Mouse (Mus musculus): ENCODE measurements around the gene Maff. TPM values are rescaled to one million over a fixed set of nuclear protein-coding genes. Genes with fewer than 3 reads are reported as not detected.

The Maff gene
- polyA plus RNA-seq, 1 experiment, result 0.71 TPM

GRCm38 (mm10) chr15:79368861-79369440 lies 22.5 kb downstream of the Maff start:
- no peak overlapping the region for H3K4me3 ChIP-seq (ENCODE audit: insufficient read depth, low read length)
- TF ChIP-seq POLR2A (IDR thresholded peaks at IDR 0.05; ENCODE audit: extremely low read depth, insufficient read depth, low read length), result no peak
- TF ChIP-seq CTCF (IDR thresholded peaks at IDR 0.05; ENCODE audit: extremely low read depth, insufficient read depth, low read length), result no peak
- peak overlapping the region; percentile 91 for H3K27ac ChIP-seq (ENCODE audit: insufficient read depth, low read length)
- no peaks in the 10 kb centered on the region for H3K4me1 ChIP-seq (ENCODE audit: control insufficient read depth, insufficient read depth, low read length)

- TF ChIP-seq POLR2A (IDR thresholded peaks at IDR 0.05; ENCODE audit: extremely low read depth, insufficient read depth, low read length), result no peak
- TF ChIP-seq CTCF (IDR thresholded peaks at IDR 0.05; ENCODE audit: extremely low read depth, insufficient read depth, low read length), result no peak
- peak overlapping the region; percentile 91; the same call in 1 of the 2 replicates for H3K27ac ChIP-seq (ENCODE audit: insufficient read depth, low read length)
- no peak overlapping the region for H3K4me3 ChIP-seq (ENCODE audit: insufficient read depth, low read length)
- no peaks in the 10 kb centered on the region for H3K4me1 ChIP-seq (ENCODE audit: control insufficient read depth, insufficient read depth, low read length)
Measured at GRCm38 (mm10) chr15:79369452-79370280, 23.2 kb downstream of the Maff start.

DNA sequence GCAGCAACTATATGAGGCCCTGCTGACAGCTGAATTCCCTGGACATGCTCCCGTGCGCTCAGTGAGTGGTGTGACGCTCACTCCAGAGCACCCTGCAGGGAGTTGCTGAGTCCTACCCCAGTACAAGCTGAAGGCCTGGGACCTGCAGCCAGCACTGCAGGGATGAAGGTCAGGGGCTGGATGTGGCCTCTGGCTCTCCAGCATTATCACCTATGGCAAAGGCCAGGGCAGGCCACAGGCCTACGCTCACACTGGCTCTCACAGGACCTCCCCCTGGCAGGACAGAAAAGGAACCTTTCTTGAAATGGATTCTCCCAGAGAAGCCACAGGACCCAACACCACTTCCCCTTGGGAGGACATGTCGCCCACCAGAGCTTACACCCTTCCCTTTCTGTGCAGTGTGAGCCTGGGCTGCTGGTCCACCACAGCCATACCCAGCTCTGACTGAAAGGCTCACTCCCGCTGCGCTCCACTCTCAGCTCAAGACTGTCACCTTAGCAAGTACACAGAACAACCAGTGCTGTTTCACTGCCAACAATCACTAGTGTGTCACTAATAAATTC lies 23.9 kb downstream of the Maff start:
- H3K27ac ChIP-seq (ENCODE audit: insufficient read depth, low read length), result no peak overlapping the region
- no peaks in the 10 kb centered on the region for H3K4me1 ChIP-seq (ENCODE audit: control insufficient read depth, insufficient read depth, low read length)
- TF ChIP-seq POLR2A (IDR thresholded peaks at IDR 0.05; ENCODE audit: extremely low read depth, insufficient read depth, low read length), result no peak
- TF ChIP-seq CTCF (IDR thresholded peaks at IDR 0.05; ENCODE audit: extremely low read depth, insufficient read depth, low read length), result no peak
- no peak overlapping the region for H3K4me3 ChIP-seq (ENCODE audit: insufficient read depth, low read length)

- Histone ChIP-seq H3K27ac (ENCODE audit: insufficient read depth, low read length) (no peak overlapping the region), H3K4me1 (ENCODE audit: control insufficient read depth, insufficient read depth, low read length) (no peaks in the 10 kb centered on the region), H3K4me3 (ENCODE audit: insufficient read depth, low read length) (no peak overlapping the region)
- TF ChIP-seq CTCF (IDR thresholded peaks at IDR 0.05; ENCODE audit: extremely low read depth, insufficient read depth, low read length), result no peak
- no peak for TF ChIP-seq POLR2A (IDR thresholded peaks at IDR 0.05; ENCODE audit: extremely low read depth, insufficient read depth, low read length)
Measured at GRCm38 (mm10) chr15:79374760-79375159, 28.3 kb downstream of the Maff start.

DNA sequence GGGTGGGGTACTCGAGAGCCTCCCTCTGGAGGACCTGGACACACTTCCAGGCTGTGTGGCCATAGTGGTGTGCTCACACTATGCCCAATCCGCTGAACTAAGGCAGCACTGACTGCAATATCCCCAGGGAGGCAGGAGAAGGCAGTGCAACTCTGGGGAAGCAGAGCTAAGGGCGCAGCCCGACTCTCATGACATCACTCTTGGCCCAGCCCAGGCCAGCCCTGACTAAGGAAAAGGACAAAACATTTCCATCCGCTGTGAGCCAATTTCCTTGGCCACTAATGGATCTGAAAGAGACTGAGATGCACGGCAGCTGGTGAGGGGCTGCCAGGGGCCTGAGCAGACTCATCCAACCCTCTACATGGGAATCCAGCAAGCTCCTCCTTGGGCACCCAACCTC lies 31.3 kb downstream of the Maff start:
- peaks cover 12% of the 10 kb centered on the region for H3K4me1 ChIP-seq (ENCODE audit: control insufficient read depth, insufficient read depth, low read length)
- 0 out of 2 replicates have a peak overlapping the region, but pooled peaks have one; percentile 4 for H3K27ac ChIP-seq (ENCODE audit: insufficient read depth, low read length)
- no peak for TF ChIP-seq POLR2A (IDR thresholded peaks at IDR 0.05; ENCODE audit: extremely low read depth, insufficient read depth, low read length)
- peak; percentile 52 for TF ChIP-seq CTCF (IDR thresholded peaks at IDR 0.05; ENCODE audit: extremely low read depth, insufficient read depth, low read length)
- H3K4me3 ChIP-seq (ENCODE audit: insufficient read depth, low read length), result no peak overlapping the region

- H3K4me1 ChIP-seq (ENCODE audit: control insufficient read depth, insufficient read depth, low read length), result peaks cover 12% of the 10 kb centered on the region
- no peak overlapping the region for H3K27ac ChIP-seq (ENCODE audit: insufficient read depth, low read length)
- TF ChIP-seq POLR2A (IDR thresholded peaks at IDR 0.05; ENCODE audit: extremely low read depth, insufficient read depth, low read length) (no peak), CTCF (IDR thresholded peaks at IDR 0.05; ENCODE audit: extremely low read depth, insufficient read depth, low read length) (no peak)
- H3K4me3 ChIP-seq (ENCODE audit: insufficient read depth, low read length), result no peak overlapping the region
Measured at GRCm38 (mm10) chr15:79378608-79379007, 32.2 kb downstream of the Maff start.

DNA sequence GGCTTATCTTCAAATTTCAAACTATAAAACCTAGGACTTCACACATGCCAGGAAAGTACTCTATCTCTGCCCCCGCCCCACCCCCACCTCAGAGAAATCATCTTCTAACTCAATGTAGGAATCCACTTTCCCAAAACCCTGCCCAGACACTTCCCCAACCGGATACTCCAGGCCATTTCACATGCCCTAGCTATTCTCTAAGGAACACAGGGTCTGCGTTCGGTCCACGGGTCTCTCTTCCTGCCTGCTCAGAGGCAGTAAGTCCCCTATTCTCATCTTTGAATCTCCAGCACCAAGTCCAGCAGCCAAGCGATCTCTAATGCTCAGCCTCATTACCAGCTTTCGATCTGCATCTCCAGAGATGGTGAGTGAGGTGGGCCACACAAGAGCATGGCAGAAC lies 33.2 kb downstream of the Maff start:
- Histone ChIP-seq H3K4me3 (ENCODE audit: insufficient read depth, low read length) (no peak overlapping the region), H3K4me1 (ENCODE audit: control insufficient read depth, insufficient read depth, low read length) (peaks cover 12% of the 10 kb centered on the region), H3K27ac (ENCODE audit: insufficient read depth, low read length) (no peak overlapping the region)
- TF ChIP-seq POLR2A (IDR thresholded peaks at IDR 0.05; ENCODE audit: extremely low read depth, insufficient read depth, low read length), result no peak
- no peak for TF ChIP-seq CTCF (IDR thresholded peaks at IDR 0.05; ENCODE audit: extremely low read depth, insufficient read depth, low read length)

DNA sequence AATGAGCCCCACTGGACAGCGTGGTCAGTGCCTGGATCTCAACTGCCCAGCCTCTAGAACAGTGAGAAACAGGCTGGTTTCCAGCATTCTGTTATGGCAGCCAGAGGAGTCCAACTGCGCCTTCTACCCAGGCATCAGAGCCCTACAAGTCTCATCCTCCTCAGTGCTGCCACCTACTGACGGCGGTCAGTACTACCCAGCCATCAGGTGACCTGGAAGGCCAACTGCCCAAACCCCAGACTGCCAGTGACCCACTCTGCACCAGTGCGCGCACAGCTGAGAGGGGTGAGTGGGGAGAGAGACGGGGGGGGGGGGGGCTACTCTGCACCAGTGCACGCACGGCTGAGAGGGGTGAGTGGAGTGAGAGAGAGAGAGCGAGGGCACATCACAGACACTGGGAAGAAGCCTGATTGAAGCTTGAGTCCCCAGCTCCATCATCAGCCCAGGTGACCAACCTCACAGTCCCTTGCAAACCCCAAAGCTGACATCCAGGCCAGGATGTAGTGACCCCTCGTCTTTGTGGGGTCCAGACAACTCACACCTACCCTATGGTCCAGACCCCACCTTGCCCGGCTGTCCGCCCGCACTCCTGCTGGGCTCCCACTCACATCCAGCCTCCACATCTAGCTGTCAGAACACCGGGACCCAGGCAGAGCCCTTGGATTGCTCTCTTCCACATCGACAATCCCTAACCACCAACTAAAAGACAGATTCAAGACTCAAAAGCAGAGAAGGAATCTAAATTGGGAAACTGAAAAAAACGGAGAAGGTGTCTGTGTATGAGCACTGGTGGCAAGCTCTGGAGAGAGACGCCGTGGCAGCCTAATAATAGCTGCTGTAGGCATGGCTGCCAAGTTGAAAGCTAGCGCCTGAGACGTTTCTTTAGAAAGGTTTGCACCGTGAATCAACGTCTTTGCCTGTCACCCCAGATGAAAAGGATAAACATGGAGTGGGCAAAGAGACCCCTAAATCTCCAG lies 34.3 kb downstream of the Maff start:
- no peak for TF ChIP-seq POLR2A (IDR thresholded peaks at IDR 0.05; ENCODE audit: extremely low read depth, insufficient read depth, low read length)
- peak; percentile 70 for TF ChIP-seq CTCF (IDR thresholded peaks at IDR 0.05; ENCODE audit: extremely low read depth, insufficient read depth, low read length)
- H3K27ac ChIP-seq (ENCODE audit: insufficient read depth, low read length), result peak overlapping the region; percentile 81
- peaks cover 12% of the 10 kb centered on the region for H3K4me1 ChIP-seq (ENCODE audit: control insufficient read depth, insufficient read depth, low read length)
- no peak overlapping the region for H3K4me3 ChIP-seq (ENCODE audit: insufficient read depth, low read length)

DNA sequence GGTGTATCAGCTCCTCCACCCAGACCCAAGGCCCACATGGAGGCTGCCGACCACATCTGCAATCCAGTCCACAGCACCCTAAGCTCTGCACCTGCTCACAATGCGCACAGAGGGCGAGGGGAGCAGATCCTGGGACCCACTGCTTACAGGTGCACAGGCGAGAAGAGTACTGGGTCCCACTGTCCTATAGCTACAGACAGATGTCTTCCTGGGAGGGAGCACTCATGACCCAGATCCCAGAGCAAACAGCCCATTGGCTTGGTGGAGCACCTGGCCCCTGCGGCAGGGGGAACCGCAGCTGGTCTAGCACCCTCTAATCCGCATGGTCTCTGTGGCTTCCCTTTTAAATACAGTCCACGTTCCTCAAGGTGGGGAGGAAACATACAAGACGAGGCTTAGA lies 35.2 kb downstream of the Maff start:
- peaks cover 12% of the 10 kb centered on the region for H3K4me1 ChIP-seq (ENCODE audit: control insufficient read depth, insufficient read depth, low read length)
- TF ChIP-seq CTCF (IDR thresholded peaks at IDR 0.05; ENCODE audit: extremely low read depth, insufficient read depth, low read length), result no peak
- TF ChIP-seq POLR2A (IDR thresholded peaks at IDR 0.05; ENCODE audit: extremely low read depth, insufficient read depth, low read length), result no peak
- H3K27ac ChIP-seq (ENCODE audit: insufficient read depth, low read length), result peak overlapping the region; percentile 78
- no peak overlapping the region for H3K4me3 ChIP-seq (ENCODE audit: insufficient read depth, low read length)

All from cortical plate, adult 2 months (tissue).